Mouse (Mus musculus) bone marrow, adult 2 months (tissue): ENCODE measurements around the gene Ccdc142. TPM values are rescaled to one million over a fixed set of nuclear protein-coding genes. Genes with fewer than 3 reads are reported as not detected.
A peak's percentile ranks its signal among the peaks of the same experiment; 100 is the strongest.

ENCODE experiments used
- H3K27ac ChIP-seq: fragments of 200-500 bp; 2 replicates; pipeline ENCODE4 v1.5.1; 2012; ENCODE audit warnings: low read depth, mild to moderate bottlenecking, control low read depth, inconsistent platforms, low read length; ENCODE audit not compliant: control insufficient read depth, poor library complexity, insufficient read depth
- H3K4me1 ChIP-seq: fragments of 200-500 bp; 2 replicates; pipeline ENCODE4 v1.6.1; 2011; ENCODE audit warnings: low read length; ENCODE audit not compliant: control insufficient read depth, insufficient read depth
- H3K4me3 ChIP-seq: fragments of 200-500 bp; replicated peaks from 2 replicates; pipeline ENCODE3; 2011; ENCODE audit warnings: mild to moderate bottlenecking, low read depth, low read length, control low read depth; ENCODE audit not compliant: control insufficient read depth
- CTCF ChIP-seq: fragments of 200-500 bp; IDR thresholded peaks from 2 replicates; pipeline ENCODE4 v1.5.1; 2011; ENCODE audit warnings: low read length, control low read depth; ENCODE audit not compliant: control insufficient read depth, insufficient read depth
- POLR2A ChIP-seq: fragments of 200-500 bp; IDR thresholded peaks from 2 replicates; pipeline ENCODE4 v1.6.1; 2011; ENCODE audit warnings: low read depth, mild to moderate bottlenecking, control low read depth, low read length, borderline replicate concordance; ENCODE audit not compliant: control insufficient read depth
- WGBS: fragments of 180-500 bp; shearing (Covaris S2); methylation state at CpG from one replicate; pipeline ENCODE4 v1.1.7; 2018; 5-methylcytosine and 5-hydroxymethylcytosine counted together
- polyA plus RNA-seq: library from polyadenylated mRNA; stranded (reverse); fragments of >200 nt; gene quantifications from 2 replicates; pipeline ENCODE4 v1.2.4, GENCODE M21; 2011; ENCODE audit warnings: low replicate concordance; ENCODE audit not compliant: missing spikeins, insufficient read depth, insufficient read length

Gene Ccdc142
- polyA plus RNA-seq, 1 experiment, result 2.5 TPM

DNA sequence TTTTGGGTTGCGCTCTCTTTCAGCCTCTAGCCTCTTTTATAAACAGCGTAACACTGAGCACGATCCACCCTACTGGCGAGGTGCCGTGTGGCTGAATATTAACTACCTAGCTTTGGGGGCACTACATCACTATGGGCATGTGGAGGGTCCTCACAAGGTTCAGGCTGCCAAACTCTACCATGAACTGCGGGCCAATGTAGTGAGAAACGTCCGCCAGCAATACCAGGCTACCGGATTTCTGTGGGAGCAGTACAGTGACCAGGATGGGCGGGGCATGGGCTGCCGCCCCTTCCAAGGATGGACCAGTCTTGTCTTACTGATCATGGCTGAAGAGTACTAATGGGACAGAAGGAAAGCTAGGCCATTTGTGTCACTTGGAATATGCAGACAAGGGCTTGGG lies 17.0 kb downstream of the Ccdc142 start:
- 89% methylated on average over 11 of the region's 11 CpGs for WGBS
- TF ChIP-seq POLR2A (no peak), CTCF (no peak)
- Histone ChIP-seq H3K4me1 (peaks cover 6% of the 10 kb centered on the region; the same call in 1 of the 2 replicates), H3K27ac (no peak overlapping the region), H3K4me3 (no peak overlapping the region)

DNA sequence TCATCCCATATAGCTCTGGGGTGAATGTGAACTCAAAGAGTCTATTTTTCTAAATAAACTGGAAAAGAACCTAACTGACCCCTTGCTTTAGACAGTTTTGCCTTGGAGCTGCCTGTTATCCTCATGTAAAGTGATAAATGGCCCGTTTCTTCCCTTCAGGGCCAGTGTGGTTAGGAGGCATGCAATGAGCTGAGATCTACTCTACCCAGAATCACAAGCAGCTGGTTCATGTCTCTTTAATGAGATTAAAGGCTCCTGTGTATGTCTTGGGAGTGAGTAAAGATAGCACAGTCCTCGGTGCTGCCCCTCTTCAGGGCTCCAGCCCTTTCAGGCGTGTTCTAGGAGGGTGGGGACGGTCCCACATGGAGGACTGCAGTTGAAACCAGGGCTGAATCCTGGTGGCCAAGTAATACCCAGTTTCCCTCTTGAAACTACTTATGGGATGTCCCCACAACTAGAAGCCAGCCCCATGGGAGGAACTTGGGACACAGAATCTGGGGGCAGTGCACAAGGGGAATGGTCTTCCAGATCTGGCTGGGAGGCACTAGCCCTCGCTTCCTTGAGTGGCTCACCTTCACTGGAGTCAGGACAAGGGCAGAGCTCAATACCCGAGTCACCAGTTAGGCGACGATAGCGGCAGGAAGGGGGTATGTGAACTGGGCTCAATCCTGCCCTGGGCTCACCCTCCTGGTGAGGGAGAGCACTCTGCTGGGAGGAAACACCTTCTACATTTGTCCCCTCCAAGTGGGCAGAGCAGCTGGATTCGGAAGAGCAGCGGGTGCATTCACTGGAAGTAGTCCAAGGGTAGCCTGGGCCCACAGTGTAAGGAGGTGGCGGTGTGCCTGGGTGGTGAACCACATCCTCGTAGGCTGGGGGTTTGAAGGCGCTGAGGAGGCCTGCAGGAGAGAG lies 17.7 kb downstream of the Ccdc142 start:
- TF ChIP-seq POLR2A (no peak), CTCF (no peak)
- peaks cover 6% of the 10 kb centered on the region; the same call in 1 of the 2 replicates for H3K4me1 ChIP-seq
- H3K4me3 ChIP-seq, result no peak overlapping the region
- WGBS, result 32% methylated on average over 14 of the region's 14 CpGs
- H3K27ac ChIP-seq, result no peak overlapping the region

DNA sequence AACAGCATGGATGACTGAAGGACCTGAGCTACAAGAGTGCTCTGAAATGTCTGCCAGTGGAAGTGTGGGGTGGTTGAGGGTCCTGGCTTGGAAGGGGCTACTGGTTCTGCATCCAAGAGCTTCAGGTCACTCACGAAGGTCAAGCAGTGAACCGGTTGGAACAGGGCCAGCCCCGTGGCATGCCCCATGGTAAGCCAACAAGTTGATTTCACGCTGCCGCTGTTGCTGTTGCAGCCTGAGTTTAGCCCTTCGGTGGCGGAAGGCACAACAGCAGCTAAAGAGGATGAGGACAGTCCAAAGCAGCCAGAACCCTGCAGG lies 18.3 kb downstream of the Ccdc142 start:
- whole genome bisulfite sequencing, result 21% methylated on average over 7 of the region's 7 CpGs
- TF ChIP-seq CTCF, result no peak
- no peak for TF ChIP-seq POLR2A
- peaks cover 6% of the 10 kb centered on the region; the same call in 1 of the 2 replicates for H3K4me1 ChIP-seq

GRCm38 (mm10) chr6:83120930-83121862 lies 19.8 kb downstream of the Ccdc142 start, which contains the start of gene Wbp1:
Wbp1 (minus strand) TSS chr6:83121559.
- Histone ChIP-seq H3K4me3 (peak within 1 kb of the TSS; percentile 80), H3K4me1 (peaks cover 3% of the 10 kb centered on the region; the same call in 1 of the 2 replicates), H3K27ac (peak within 1 kb of the TSS; percentile 89)
- TF ChIP-seq POLR2A, result peak; percentile 96
- TF ChIP-seq CTCF, result no peak
- 1% methylated on average over 38 of the region's 38 CpGs for WGBS

More for the DNA sequence above, 18.3 kb downstream of the Ccdc142 start:
- Histone ChIP-seq H3K27ac (no peak overlapping the region), H3K4me3 (peak overlapping the region; percentile 6)

- Histone ChIP-seq H3K27ac (peak overlapping the region; percentile 89), H3K4me1 (peaks cover 3% of the 10 kb centered on the region; the same call in 1 of the 2 replicates), H3K4me3 (peak overlapping the region; percentile 62)
- 5% methylated on average over 52 of the region's 52 CpGs for WGBS
- TF ChIP-seq POLR2A (peak; percentile 10; the same call in 1 of the 2 replicates), CTCF (no peak)
These were observed 20.7 kb downstream of the Ccdc142 start for GRCm38 (mm10) chr6:83121863-83122710.

DNA sequence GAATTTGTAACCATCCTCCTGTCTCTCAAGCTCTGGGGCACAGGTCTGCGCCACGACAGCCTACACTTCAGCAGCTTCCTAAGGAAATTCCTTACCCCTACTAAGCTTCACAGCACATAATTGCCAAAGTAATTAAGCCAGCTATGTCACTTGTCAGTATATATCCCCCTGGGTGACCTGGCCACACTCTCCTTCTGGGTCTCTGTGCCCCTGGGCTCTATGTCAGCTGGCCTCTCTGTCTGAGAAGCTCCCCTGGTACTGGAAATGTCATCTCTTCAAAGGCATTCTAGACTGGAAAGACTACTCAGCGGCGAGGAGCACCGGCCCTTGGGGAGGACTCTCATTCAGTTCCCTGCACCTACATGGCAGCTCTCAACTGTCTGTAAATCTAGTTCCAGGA lies 21.6 kb downstream of the Ccdc142 start:
- peaks cover 3% of the 10 kb centered on the region; the same call in 1 of the 2 replicates for H3K4me1 ChIP-seq
- 98% methylated on average over 5 of the region's 5 CpGs for WGBS

DNA sequence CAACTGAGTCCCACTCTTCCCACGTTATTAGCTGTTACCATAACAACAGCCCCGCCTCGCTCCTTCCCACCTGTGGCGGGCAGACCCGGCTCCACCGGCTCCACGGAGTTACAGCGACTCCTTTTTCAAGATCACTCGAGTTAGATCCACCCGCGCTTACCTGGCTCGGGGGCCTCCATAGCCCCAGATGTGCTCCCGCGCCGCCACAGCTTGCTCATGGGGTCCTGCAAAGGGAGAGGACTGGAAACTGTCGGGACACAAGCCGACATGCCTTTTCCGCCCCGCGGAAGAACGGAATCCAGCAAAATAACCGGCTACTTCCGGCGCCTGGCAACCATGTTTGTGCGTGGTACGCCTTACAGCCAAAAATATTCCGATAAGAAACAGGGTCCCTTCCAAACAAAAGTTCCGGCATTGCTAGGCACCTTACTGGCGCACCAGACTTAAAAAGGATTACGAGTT lies 23.5 kb downstream of the Ccdc142 start:
- no peak for TF ChIP-seq CTCF
- peak; percentile 73; the same call in 1 of the 2 replicates for TF ChIP-seq POLR2A
- H3K27ac ChIP-seq, result peak overlapping the region; percentile 80
- peaks cover under 1% of the 10 kb centered on the region; the same call in 1 of the 2 replicates for H3K4me1 ChIP-seq
- under 1% methylated on average over 30 of the region's 30 CpGs for WGBS
- H3K4me3 ChIP-seq, result peak overlapping the region; percentile 89

More for the DNA sequence above, 21.6 kb downstream of the Ccdc142 start:
- no peak overlapping the region for H3K4me3 ChIP-seq
- TF ChIP-seq CTCF (no peak), POLR2A (no peak)
- H3K27ac ChIP-seq, result no peak overlapping the region
